Mouse (Mus musculus): ENCODE results near the gene Rad54l. TPM values are rescaled to one million over a fixed set of nuclear protein-coding genes. Genes with fewer than 3 reads are reported as not detected.

Rad54l gene
- polyA plus RNA-seq, 1 experiment, result not detected

- TF ChIP-seq CTCF (IDR thresholded peaks at IDR 0.05; ENCODE audit: insufficient read depth, low read depth, low read length), result no peak
- no peak for TF ChIP-seq POLR2A (IDR thresholded peaks at IDR 0.05; ENCODE audit: insufficient read depth, low read depth, low read length)
- WGBS, result 0% methylated on average over 1 of the region's 1 CpGs
- Histone ChIP-seq H3K4me3 (ENCODE audit: insufficient read depth, low read depth, low read length) (no peak overlapping the region), H3K27ac (ENCODE audit: insufficient read depth, low read depth, low read length) (no peak overlapping the region), H3K4me1 (ENCODE audit: control insufficient read depth, insufficient read depth, low read length) (peaks cover 2% of the 10 kb centered on the region; the same call in 1 of the 2 replicates)
Measured at GRCm38 (mm10) chr4:116057559-116057958, 65.9 kb downstream of the Rad54l start.

- TF ChIP-seq POLR2A (IDR thresholded peaks at IDR 0.05; ENCODE audit: insufficient read depth, low read depth, low read length), result peak; percentile 38
- no peak for TF ChIP-seq CTCF (IDR thresholded peaks at IDR 0.05; ENCODE audit: insufficient read depth, low read depth, low read length)
- under 1% methylated on average over 35 of the region's 35 CpGs for WGBS
- Histone ChIP-seq H3K27ac (ENCODE audit: insufficient read depth, low read depth, low read length) (peak within 1 kb of the TSS; percentile 87), H3K4me1 (ENCODE audit: control insufficient read depth, insufficient read depth, low read length) (peaks cover 2% of the 10 kb centered on the region; the same call in 1 of the 2 replicates), H3K4me3 (ENCODE audit: insufficient read depth, low read depth, low read length) (peak within 1 kb of the TSS; percentile 81)
Measured at GRCm38 (mm10) chr4:116053399-116053961, 70.0 kb downstream of the Rad54l start, which contains the start of gene Nsun4. Nsun4 (minus strand) TSS chr4:116053876.

GRCm38 (mm10) chr4:116052526-116053293, 70.8 kb downstream of the Rad54l start:
- no peak for TF ChIP-seq CTCF (IDR thresholded peaks at IDR 0.05; ENCODE audit: insufficient read depth, low read depth, low read length)
- no peak for TF ChIP-seq POLR2A (IDR thresholded peaks at IDR 0.05; ENCODE audit: insufficient read depth, low read depth, low read length)

GRCm38 (mm10) chr4:116049211-116049610, 74.3 kb downstream of the Rad54l start:
- Histone ChIP-seq H3K27ac (ENCODE audit: insufficient read depth, low read depth, low read length) (no peak overlapping the region), H3K4me1 (ENCODE audit: control insufficient read depth, insufficient read depth, low read length) (peaks cover 2% of the 10 kb centered on the region; the same call in 1 of the 2 replicates), H3K4me3 (ENCODE audit: insufficient read depth, low read depth, low read length) (no peak overlapping the region)
- 79% methylated on average over 3 of the region's 3 CpGs for WGBS
- TF ChIP-seq CTCF (IDR thresholded peaks at IDR 0.05; ENCODE audit: insufficient read depth, low read depth, low read length), result no peak
- TF ChIP-seq POLR2A (IDR thresholded peaks at IDR 0.05; ENCODE audit: insufficient read depth, low read depth, low read length), result no peak

More at GRCm38 (mm10) chr4:116052526-116053293, 70.8 kb downstream of the Rad54l start:
- Histone ChIP-seq H3K27ac (ENCODE audit: insufficient read depth, low read depth, low read length) (peak overlapping the region; percentile 10; the same call in 1 of the 2 replicates), H3K4me3 (ENCODE audit: insufficient read depth, low read depth, low read length) (peak overlapping the region; percentile 81), H3K4me1 (ENCODE audit: control insufficient read depth, insufficient read depth, low read length) (peaks cover 2% of the 10 kb centered on the region; the same call in 1 of the 2 replicates)
- WGBS, result 10% methylated on average over 22 of the region's 22 CpGs

- WGBS, result 84% methylated on average over 7 of the region's 7 CpGs
- TF ChIP-seq CTCF (IDR thresholded peaks at IDR 0.05; ENCODE audit: insufficient read depth, low read depth, low read length) (no peak), POLR2A (IDR thresholded peaks at IDR 0.05; ENCODE audit: insufficient read depth, low read depth, low read length) (no peak)
- peaks cover 2% of the 10 kb centered on the region; the same call in 1 of the 2 replicates for H3K4me1 ChIP-seq (ENCODE audit: control insufficient read depth, insufficient read depth, low read length)
- no peak overlapping the region for H3K27ac ChIP-seq (ENCODE audit: insufficient read depth, low read depth, low read length)
- no peak overlapping the region for H3K4me3 ChIP-seq (ENCODE audit: insufficient read depth, low read depth, low read length)
Measured at GRCm38 (mm10) chr4:116048130-116048920, 75.2 kb downstream of the Rad54l start.

GRCm38 (mm10) chr4:116047681-116048080, 75.8 kb downstream of the Rad54l start:
- WGBS, result 100% methylated on average over 1 of the region's 1 CpGs
- Histone ChIP-seq H3K4me1 (ENCODE audit: control insufficient read depth, insufficient read depth, low read length) (no peaks in the 10 kb centered on the region), H3K27ac (ENCODE audit: insufficient read depth, low read depth, low read length) (no peak overlapping the region), H3K4me3 (ENCODE audit: insufficient read depth, low read depth, low read length) (no peak overlapping the region)
- TF ChIP-seq POLR2A (IDR thresholded peaks at IDR 0.05; ENCODE audit: insufficient read depth, low read depth, low read length), result no peak
- no peak for TF ChIP-seq CTCF (IDR thresholded peaks at IDR 0.05; ENCODE audit: insufficient read depth, low read depth, low read length)

GRCm38 (mm10) chr4:116046604-116047003, 76.9 kb downstream of the Rad54l start:
- H3K4me3 ChIP-seq (ENCODE audit: insufficient read depth, low read depth, low read length), result no peak overlapping the region
- no peaks in the 10 kb centered on the region for H3K4me1 ChIP-seq (ENCODE audit: control insufficient read depth, insufficient read depth, low read length)
- TF ChIP-seq POLR2A (IDR thresholded peaks at IDR 0.05; ENCODE audit: insufficient read depth, low read depth, low read length) (no peak), CTCF (IDR thresholded peaks at IDR 0.05; ENCODE audit: insufficient read depth, low read depth, low read length) (no peak)
- 90% methylated on average over 2 of the region's 2 CpGs for WGBS
- no peak overlapping the region for H3K27ac ChIP-seq (ENCODE audit: insufficient read depth, low read depth, low read length)

Other genes with a start within 250 kb of the Rad54l start
- gene Kncn, start 239.3 kb downstream of the Rad54l start, polyA plus RNA-seq (2012; ENCODE audit: insufficient read depth, insufficient read length, low replicate concordance, missing spikeins), result not detected in 2 replicates
- gene 6430628N08Rik, start 233.0 kb downstream of the Rad54l start, polyA plus RNA-seq (2012; ENCODE audit: insufficient read depth, insufficient read length, low replicate concordance, missing spikeins), result not detected in 2 replicates
- not detected in 2 replicates for gene Dmbx1, start 183.8 kb downstream of the Rad54l start, polyA plus RNA-seq (2012; ENCODE audit: insufficient read depth, insufficient read length, low replicate concordance, missing spikeins)
- not detected in 2 replicates for gene Faah, start 105.8 kb downstream of the Rad54l start, polyA plus RNA-seq (2012; ENCODE audit: insufficient read depth, insufficient read length, low replicate concordance, missing spikeins)
- gene Nsun4, start 69.8 kb downstream of the Rad54l start, polyA plus RNA-seq (2012; ENCODE audit: insufficient read depth, insufficient read length, low replicate concordance, missing spikeins), result not detected in 2 replicates
- gene Uqcrh, start 48.6 kb downstream of the Rad54l start, polyA plus RNA-seq (2012; ENCODE audit: insufficient read depth, insufficient read length, low replicate concordance, missing spikeins), result not detected in 2 replicates
- not detected in 2 replicates for gene Lrrc41, start 48.4 kb downstream of the Rad54l start, polyA plus RNA-seq (2012; ENCODE audit: insufficient read depth, insufficient read length, low replicate concordance, missing spikeins)
- gene Pomgnt1, start 150 bp upstream of the Rad54l start, polyA plus RNA-seq (2012; ENCODE audit: insufficient read depth, insufficient read length, low replicate concordance, missing spikeins), result not detected in 2 replicates
- not detected in 2 replicates for gene Lurap1, start 27.6 kb upstream of the Rad54l start, polyA plus RNA-seq (2012; ENCODE audit: insufficient read depth, insufficient read length, low replicate concordance, missing spikeins)
- gene Tspan1, start 43.9 kb upstream of the Rad54l start, polyA plus RNA-seq (2012; ENCODE audit: insufficient read depth, insufficient read length, low replicate concordance, missing spikeins), result not detected in 2 replicates
- not detected in 2 replicates for gene 1700042G07Rik, start 49.7 kb upstream of the Rad54l start, polyA plus RNA-seq (2012; ENCODE audit: insufficient read depth, insufficient read length, low replicate concordance, missing spikeins)
- not detected in 2 replicates for gene Gm49337, start 49.7 kb upstream of the Rad54l start, polyA plus RNA-seq (2012; ENCODE audit: insufficient read depth, insufficient read length, low replicate concordance, missing spikeins)
- not detected in 2 replicates for gene Pik3r3, start 97.9 kb upstream of the Rad54l start, polyA plus RNA-seq (2012; ENCODE audit: insufficient read depth, insufficient read length, low replicate concordance, missing spikeins)

Measured in olfactory bulb, adult 2 months (tissue).